Mouse (Mus musculus) C2C12 (cell line): ENCODE data around the gene Zfp493.
"Not testable (repeated sequence)": the region's sequence is repeated elsewhere in the genome, so short reads cannot be mapped to it uniquely, and the experiment has no call there.

ENCODE experiments used
- CTCF ChIP-seq: IDR thresholded peaks from one replicate; pipeline ENCODE4 v1.5.1; 2011; ENCODE audit not compliant: control insufficient read depth, insufficient read depth, insufficient read length
- FOSL1 ChIP-seq: IDR thresholded peaks from one replicate; pipeline ENCODE4 v1.8.0; 2011; ENCODE audit warnings: mild to moderate bottlenecking, low read length; ENCODE audit not compliant: poor library complexity, insufficient read depth, severe bottlenecking
- MAX ChIP-seq: IDR thresholded peaks from one replicate; pipeline ENCODE4 v1.6.1; 2011; ENCODE audit warnings: mild to moderate bottlenecking, control low read depth
- MYOD1 ChIP-seq: IDR thresholded peaks from one replicate; pipeline ENCODE4 v1.6.1; 2011; ENCODE audit warnings: low read depth; ENCODE audit not compliant: control insufficient read depth, insufficient read length
- MYOG ChIP-seq: IDR thresholded peaks from one replicate; pipeline ENCODE4 v1.6.1; 2011; ENCODE audit not compliant: control insufficient read depth, insufficient read length; ENCODE audit errors: extremely low read depth
- USF1 ChIP-seq: IDR thresholded peaks from one replicate; pipeline ENCODE4 v1.6.1; 2011; ENCODE audit warnings: low read depth, mild to moderate bottlenecking, control low read depth, moderate library complexity

- not testable (repeated sequence) for TF ChIP-seq MAX, CTCF, FOSL1, MYOG, USF1, MYOD1
These were observed 45.1 kb upstream of the Zfp493 start for GRCm38 (mm10) chr13:67734391-67734790.
